Mouse (Mus musculus): ENCODE results near the gene Prdm2. TPM values are rescaled to one million over a fixed set of nuclear protein-coding genes. Genes with fewer than 3 reads are reported as not detected.

Prdm2 gene
- polyA plus RNA-seq, 1 experiment from 2014 or later = 16.1 TPM

DNA sequence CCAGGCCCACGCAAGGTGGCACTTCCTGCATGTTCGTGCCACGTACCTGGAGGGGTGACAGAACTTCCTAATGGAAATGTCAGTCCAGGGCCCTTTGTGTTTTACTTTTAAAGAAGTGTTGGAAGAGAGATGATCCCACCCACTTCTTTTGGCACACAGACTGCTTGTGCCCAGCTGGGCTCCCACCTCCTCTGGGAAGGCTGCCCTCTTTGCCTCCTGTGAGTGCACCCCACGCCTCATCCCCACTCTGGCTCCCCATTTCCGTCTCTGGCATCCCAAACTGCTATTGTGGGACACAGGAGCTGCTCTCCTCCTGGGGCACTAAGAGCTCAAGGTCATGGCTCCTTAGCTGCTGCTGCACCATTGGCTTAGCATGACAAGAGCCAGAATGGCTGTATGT lies 100.9 kb downstream of the Prdm2 start:
- no peak overlapping the region for H3K4me2 ChIP-seq (replicated peaks)
- DNase-seq (ENCODE audit: low spot score) = no peak
- no peak overlapping the region for H3K27ac ChIP-seq
- peaks cover 35% of the 10 kb centered on the region for H3K36me3 ChIP-seq (replicated peaks; ENCODE audit: control insufficient read depth, insufficient read depth)
- no peaks in the 10 kb centered on the region for H3K27me3 ChIP-seq (ENCODE audit: control insufficient read depth, insufficient read depth, low read length)
- ATAC-seq (ENCODE audit: low FRiP score) = no peak
- 0 out of 2 replicates have a peak, but pooled peaks cover 4% of the 10 kb centered on the region for H3K4me1 ChIP-seq (replicated peaks; ENCODE audit: control insufficient read depth, insufficient read depth, low read length)
- no peak overlapping the region for H3K9ac ChIP-seq
- H3K4me3 ChIP-seq (replicated peaks; ENCODE audit: low read length) = no peak overlapping the region
- 93% methylated on average over 5 of the region's 5 CpGs for WGBS
- H3K9me3 ChIP-seq (ENCODE audit: control insufficient read depth, low read length) = no peaks in the 10 kb centered on the region

DNA sequence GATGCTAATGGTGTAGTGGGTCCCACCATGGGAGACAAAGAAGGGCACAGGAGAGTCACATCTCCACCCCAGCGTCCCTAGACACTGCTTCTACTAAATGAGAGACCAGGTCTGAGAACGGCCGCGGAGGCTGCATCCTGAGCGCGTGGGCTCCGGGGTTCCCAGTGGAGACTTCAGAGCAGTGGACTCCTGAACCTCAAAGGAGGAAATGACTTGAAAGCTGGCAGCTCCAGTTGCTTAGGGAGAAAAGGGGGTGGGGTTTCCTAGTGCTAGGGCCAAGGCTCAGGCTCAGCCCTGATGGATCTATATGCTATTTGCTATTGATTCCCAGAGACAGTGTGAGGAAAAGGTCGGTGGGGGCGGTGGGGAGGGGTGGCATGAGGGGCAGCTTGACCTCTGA lies 104.2 kb downstream of the Prdm2 start:
- 55% methylated on average over 9 of the region's 9 CpGs for WGBS

DNA sequence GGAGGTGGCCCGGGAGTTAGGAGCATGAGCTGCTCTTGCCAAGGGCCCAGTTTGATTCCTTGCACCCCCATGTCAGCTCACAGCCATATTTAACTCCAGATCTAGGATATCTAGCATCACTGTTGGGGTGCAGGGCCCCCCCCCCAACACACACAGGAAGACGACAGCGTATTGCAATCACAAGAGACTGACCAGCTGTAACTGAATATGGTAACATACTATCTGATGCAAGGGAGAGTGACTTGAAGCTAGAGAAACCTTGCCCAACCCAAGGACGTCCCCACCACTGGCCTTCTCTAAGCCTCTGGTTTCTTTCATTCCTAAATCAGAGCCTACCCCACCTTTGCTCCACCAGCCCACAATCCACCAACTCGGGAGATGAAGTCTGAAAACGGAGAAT lies 105.8 kb downstream of the Prdm2 start:
- Histone ChIP-seq H3K4me2 (replicated peaks) (no peak overlapping the region), H3K4me1 (replicated peaks; ENCODE audit: control insufficient read depth, insufficient read depth, low read length) (0 out of 2 replicates have a peak, but pooled peaks cover 4% of the 10 kb centered on the region), H3K9ac (no peak overlapping the region), H3K27me3 (ENCODE audit: control insufficient read depth, insufficient read depth, low read length) (no peaks in the 10 kb centered on the region), H3K9me3 (ENCODE audit: control insufficient read depth, low read length) (no peaks in the 10 kb centered on the region), H3K4me3 (replicated peaks; ENCODE audit: low read length) (no peak overlapping the region), H3K36me3 (replicated peaks; ENCODE audit: control insufficient read depth, insufficient read depth) (peaks cover 42% of the 10 kb centered on the region), H3K27ac (no peak overlapping the region)
- DNase-seq (ENCODE audit: low spot score) (no peak), ATAC-seq (ENCODE audit: low FRiP score) (no peak)
- 82% methylated on average over 6 of the region's 6 CpGs for WGBS

More for the DNA sequence above, 104.2 kb downstream of the Prdm2 start:
- Histone ChIP-seq H3K4me3 (replicated peaks; ENCODE audit: low read length) (no peak overlapping the region), H3K4me2 (replicated peaks) (no peak overlapping the region), H3K27ac (no peak overlapping the region), H3K4me1 (replicated peaks; ENCODE audit: control insufficient read depth, insufficient read depth, low read length) (0 out of 2 replicates have a peak, but pooled peaks cover 4% of the 10 kb centered on the region), H3K27me3 (ENCODE audit: control insufficient read depth, insufficient read depth, low read length) (no peaks in the 10 kb centered on the region), H3K9ac (no peak overlapping the region), H3K36me3 (replicated peaks; ENCODE audit: control insufficient read depth, insufficient read depth) (peaks cover 42% of the 10 kb centered on the region), H3K9me3 (ENCODE audit: control insufficient read depth, low read length) (no peaks in the 10 kb centered on the region)
- ATAC-seq (ENCODE audit: low FRiP score) = no peak
- DNase-seq (ENCODE audit: low spot score) = no peak

DNA sequence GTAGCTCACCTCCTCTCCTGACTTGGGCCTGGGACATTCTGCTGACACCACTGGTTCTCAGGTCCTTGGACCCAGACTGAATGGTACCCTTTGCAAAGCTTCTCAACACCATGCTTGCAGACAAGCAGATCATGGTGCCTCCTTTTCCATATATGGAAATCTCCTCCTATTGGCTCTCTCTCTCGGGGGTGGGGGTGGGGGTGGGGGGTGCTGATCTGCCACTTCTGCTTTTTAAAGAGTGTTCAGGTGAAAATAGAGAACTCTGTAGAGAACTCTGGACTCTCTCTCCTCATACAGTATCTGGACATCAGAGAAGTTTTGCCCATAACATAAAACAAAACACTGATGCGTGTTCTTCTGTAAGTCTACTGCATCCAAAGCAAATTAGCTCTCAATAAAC lies 106.2 kb downstream of the Prdm2 start:
- H3K4me3 ChIP-seq (replicated peaks; ENCODE audit: low read length) = no peak overlapping the region
- H3K9ac ChIP-seq = no peak overlapping the region
- peaks cover 38% of the 10 kb centered on the region for H3K36me3 ChIP-seq (replicated peaks; ENCODE audit: control insufficient read depth, insufficient read depth)
- no peaks in the 10 kb centered on the region for H3K9me3 ChIP-seq (ENCODE audit: control insufficient read depth, low read length)
- DNase-seq (ENCODE audit: low spot score) (no peak), ATAC-seq (ENCODE audit: low FRiP score) (no peak)
- no peak overlapping the region for H3K4me2 ChIP-seq (replicated peaks)
- WGBS = 83% methylated on average over 2 of the region's 2 CpGs
- no peak overlapping the region for H3K27ac ChIP-seq
- H3K27me3 ChIP-seq (ENCODE audit: control insufficient read depth, insufficient read depth, low read length) = no peaks in the 10 kb centered on the region
- H3K4me1 ChIP-seq (replicated peaks; ENCODE audit: control insufficient read depth, insufficient read depth, low read length) = 0 out of 2 replicates have a peak, but pooled peaks cover 4% of the 10 kb centered on the region

DNA sequence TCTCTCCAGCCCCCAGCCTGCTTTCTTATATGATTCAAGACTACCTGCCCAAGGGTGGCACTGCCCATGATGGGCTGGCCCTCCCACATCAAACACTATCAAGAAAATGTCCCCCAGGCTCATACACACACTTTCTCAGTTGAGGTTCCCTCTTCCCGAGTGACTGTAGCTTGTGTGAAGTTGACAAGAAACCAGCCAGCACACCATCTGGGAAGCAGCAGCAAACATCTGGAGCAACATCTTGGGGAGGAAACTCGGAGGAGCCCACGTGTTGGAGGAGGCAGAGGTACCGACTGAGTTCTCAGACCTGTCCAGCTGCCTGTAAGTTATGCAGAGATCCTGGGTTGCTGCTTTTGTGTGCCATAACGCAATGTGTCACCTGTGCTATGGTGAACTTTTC lies 108.1 kb downstream of the Prdm2 start:
- 88% methylated on average over 5 of the region's 5 CpGs for WGBS
- Histone ChIP-seq H3K27me3 (ENCODE audit: control insufficient read depth, insufficient read depth, low read length) (no peaks in the 10 kb centered on the region), H3K4me2 (replicated peaks) (no peak overlapping the region), H3K27ac (no peak overlapping the region), H3K4me3 (replicated peaks; ENCODE audit: low read length) (no peak overlapping the region), H3K36me3 (replicated peaks; ENCODE audit: control insufficient read depth, insufficient read depth) (peaks cover 22% of the 10 kb centered on the region), H3K4me1 (replicated peaks; ENCODE audit: control insufficient read depth, insufficient read depth, low read length) (0 out of 2 replicates have a peak, but pooled peaks cover 4% of the 10 kb centered on the region), H3K9ac (no peak overlapping the region), H3K9me3 (ENCODE audit: control insufficient read depth, low read length) (no peaks in the 10 kb centered on the region)
- DNase-seq (ENCODE audit: low spot score) (no peak), ATAC-seq (ENCODE audit: low FRiP score) (0 out of 2 replicates have a peak, but pooled peaks have one; percentile 5)

DNA sequence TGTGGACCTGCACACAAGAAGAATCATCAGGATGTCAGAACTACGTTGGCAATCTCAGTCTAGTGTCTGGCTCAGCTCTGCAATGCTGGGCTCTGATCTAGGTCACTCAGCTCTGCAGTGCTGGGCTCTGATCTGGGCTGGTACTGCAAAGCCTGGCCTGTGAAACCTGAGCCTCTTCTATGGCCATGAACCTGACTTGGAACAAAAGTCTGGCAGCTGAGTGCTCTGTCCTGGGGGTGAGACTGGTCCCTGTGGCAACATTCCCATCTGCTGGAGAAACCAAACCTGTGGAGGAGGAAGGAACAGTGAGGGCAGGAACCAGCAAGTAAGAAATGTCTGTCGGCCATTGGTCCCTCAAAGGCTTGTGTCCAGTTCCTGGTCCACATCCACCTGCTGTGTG lies 109.0 kb downstream of the Prdm2 start:
- H3K4me3 ChIP-seq (replicated peaks; ENCODE audit: low read length) = no peak overlapping the region
- no peak for DNase-seq (ENCODE audit: low spot score)
- ATAC-seq (ENCODE audit: low FRiP score) = no peak
- H3K9ac ChIP-seq = no peak overlapping the region
- peaks cover 14% of the 10 kb centered on the region for H3K36me3 ChIP-seq (replicated peaks; ENCODE audit: control insufficient read depth, insufficient read depth)
- no peaks in the 10 kb centered on the region for H3K9me3 ChIP-seq (ENCODE audit: control insufficient read depth, low read length)
- H3K27me3 ChIP-seq (ENCODE audit: control insufficient read depth, insufficient read depth, low read length) = no peaks in the 10 kb centered on the region
- H3K4me1 ChIP-seq (replicated peaks; ENCODE audit: control insufficient read depth, insufficient read depth, low read length) = 0 out of 2 replicates have a peak, but pooled peaks cover 2% of the 10 kb centered on the region
- no peak overlapping the region for H3K4me2 ChIP-seq (replicated peaks)
- 86% methylated on average over 2 of the region's 2 CpGs for WGBS
- no peak overlapping the region for H3K27ac ChIP-seq

DNA sequence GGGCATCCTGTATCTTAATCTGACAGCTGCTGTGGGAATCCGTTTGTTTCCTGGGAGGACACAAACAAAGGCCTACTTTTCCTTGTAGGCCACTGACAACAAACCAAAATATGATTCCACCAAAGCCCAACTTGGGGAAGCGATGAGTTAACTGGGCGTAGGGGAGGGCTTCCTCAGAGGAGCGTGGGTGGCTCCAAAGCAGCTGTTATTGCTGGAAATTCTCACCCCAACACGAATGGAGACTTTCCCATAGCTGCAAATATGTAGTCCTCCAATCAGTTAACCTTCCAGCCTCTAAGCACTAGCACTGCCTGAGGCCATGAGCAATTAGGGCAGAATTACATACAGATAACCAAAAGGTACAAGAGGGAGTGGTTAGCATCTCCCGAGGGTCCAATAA lies 112.6 kb downstream of the Prdm2 start:
- H3K27ac ChIP-seq = no peak overlapping the region
- no peak overlapping the region for H3K4me2 ChIP-seq (replicated peaks)
- no peak overlapping the region for H3K9ac ChIP-seq
- H3K9me3 ChIP-seq (ENCODE audit: control insufficient read depth, low read length) = no peaks in the 10 kb centered on the region
- ATAC-seq (ENCODE audit: low FRiP score) (no peak), DNase-seq (ENCODE audit: low spot score) (no peak)
- H3K4me3 ChIP-seq (replicated peaks; ENCODE audit: low read length) = no peak overlapping the region
- H3K27me3 ChIP-seq (ENCODE audit: control insufficient read depth, insufficient read depth, low read length) = no peaks in the 10 kb centered on the region
- H3K36me3 ChIP-seq (replicated peaks; ENCODE audit: control insufficient read depth, insufficient read depth) = no peaks in the 10 kb centered on the region
- no peaks in the 10 kb centered on the region for H3K4me1 ChIP-seq (replicated peaks; ENCODE audit: control insufficient read depth, insufficient read depth, low read length)
- WGBS = 65% methylated on average over 6 of the region's 6 CpGs

DNA sequence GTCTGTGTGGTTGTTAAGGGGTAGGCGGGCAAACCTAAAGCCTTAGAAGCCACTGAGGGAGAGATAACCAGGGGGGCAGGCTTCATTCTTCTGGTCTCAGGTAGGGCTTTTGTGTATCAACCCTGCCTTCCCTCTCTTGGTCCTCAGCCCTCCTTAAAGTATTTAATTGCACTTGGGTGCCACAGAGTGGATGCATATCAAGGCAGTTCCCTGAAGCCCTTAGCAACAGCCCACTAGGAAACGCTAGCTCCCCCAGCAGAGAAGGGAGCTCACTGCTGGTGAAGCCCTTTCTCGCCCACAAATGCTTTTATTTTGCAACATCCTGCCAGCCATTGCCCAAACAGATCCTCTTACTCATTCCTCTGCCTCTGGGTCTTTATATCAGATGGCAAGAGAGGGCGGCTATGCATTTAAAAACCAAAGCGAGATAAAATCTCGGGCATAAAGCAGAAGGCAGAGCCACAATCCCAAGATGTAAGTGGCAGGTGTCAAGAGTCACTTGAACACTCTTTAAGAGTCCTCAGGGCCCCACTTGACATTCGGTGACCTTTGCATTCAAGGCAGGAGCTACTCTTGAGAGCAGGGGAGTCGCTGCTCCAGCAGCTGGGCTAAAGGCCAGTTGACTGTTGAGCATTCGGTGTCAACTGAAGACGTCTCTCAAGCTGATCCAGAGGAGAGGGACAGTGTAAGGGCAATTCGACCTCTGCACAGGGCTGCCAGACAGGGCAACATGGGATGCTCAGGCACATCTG lies 113.3 kb downstream of the Prdm2 start:
- no peak overlapping the region for H3K27ac ChIP-seq
- no peak for ATAC-seq (ENCODE audit: low FRiP score)
- H3K27me3 ChIP-seq (ENCODE audit: control insufficient read depth, insufficient read depth, low read length) = no peaks in the 10 kb centered on the region
- H3K4me3 ChIP-seq (replicated peaks; ENCODE audit: low read length) = no peak overlapping the region
- DNase-seq (ENCODE audit: low spot score) = no peak
- H3K9ac ChIP-seq = no peak overlapping the region
- no peaks in the 10 kb centered on the region for H3K36me3 ChIP-seq (replicated peaks; ENCODE audit: control insufficient read depth, insufficient read depth)
- H3K9me3 ChIP-seq (ENCODE audit: control insufficient read depth, low read length) = no peaks in the 10 kb centered on the region
- H3K4me2 ChIP-seq (replicated peaks) = no peak overlapping the region
- H3K4me1 ChIP-seq (replicated peaks; ENCODE audit: control insufficient read depth, insufficient read depth, low read length) = no peaks in the 10 kb centered on the region
- WGBS = 60% methylated on average over 11 of the region's 11 CpGs

DNA sequence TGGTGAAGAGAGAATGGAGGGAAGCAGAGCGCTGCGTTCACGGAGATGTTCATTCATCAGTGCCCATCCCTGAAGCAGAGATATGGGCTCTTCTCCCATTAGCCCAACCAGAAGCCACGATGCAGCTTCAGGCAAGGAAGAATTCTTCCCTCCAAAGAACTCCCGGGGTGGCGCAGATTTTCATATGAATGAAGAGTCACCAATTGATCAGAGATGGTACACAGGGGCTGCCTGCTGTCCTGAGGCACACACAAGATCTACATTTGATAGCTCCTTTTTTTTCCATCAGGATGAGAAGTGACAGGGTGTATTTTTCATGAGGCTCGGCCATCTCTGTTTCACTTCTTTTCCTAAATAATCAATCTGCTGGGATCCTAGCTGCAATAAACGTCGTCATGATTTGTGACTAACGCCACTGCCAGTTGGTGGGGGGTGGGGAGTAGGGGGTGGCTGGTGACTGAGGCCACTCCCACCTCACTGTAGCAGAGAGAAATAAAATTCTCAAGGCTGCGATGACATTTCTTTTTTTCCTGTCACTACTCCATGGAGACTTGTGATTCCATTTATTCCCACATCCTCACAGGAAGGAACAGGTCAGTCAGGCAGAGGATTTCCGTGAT lies 120.6 kb downstream of the Prdm2 start:
- no peaks in the 10 kb centered on the region for H3K27me3 ChIP-seq (ENCODE audit: control insufficient read depth, insufficient read depth, low read length)
- DNase-seq (ENCODE audit: low spot score) = no peak
- peak; percentile 37; the same call in 1 of the 2 replicates for ATAC-seq (ENCODE audit: low FRiP score)
- no peak overlapping the region for H3K9ac ChIP-seq
- no peak overlapping the region for H3K4me3 ChIP-seq (replicated peaks; ENCODE audit: low read length)
- H3K27ac ChIP-seq = no peak overlapping the region
- WGBS = 23% methylated on average over 12 of the region's 12 CpGs
- H3K36me3 ChIP-seq (replicated peaks; ENCODE audit: control insufficient read depth, insufficient read depth) = no peaks in the 10 kb centered on the region
- H3K9me3 ChIP-seq (ENCODE audit: control insufficient read depth, low read length) = no peaks in the 10 kb centered on the region
- peaks cover 8% of the 10 kb centered on the region for H3K4me1 ChIP-seq (replicated peaks; ENCODE audit: control insufficient read depth, insufficient read depth, low read length)
- no peak overlapping the region for H3K4me2 ChIP-seq (replicated peaks)
